Mouse (Mus musculus) megakaryocyte, adult 5-6 weeks (primary cell): ENCODE results near the gene Mlf1. TPM values are rescaled to one million over a fixed set of nuclear protein-coding genes. Genes with fewer than 3 reads are reported as not detected.
A peak's percentile ranks its signal among the peaks of the same experiment; 100 is the strongest.

Source experiments
- ATAC-seq: 2 replicates; pipeline ENCODE4 v1.8.0; 2016; ENCODE audit warnings: mild to moderate bottlenecking, inconsistent platforms; ENCODE audit not compliant: poor library complexity, severe bottlenecking
- total RNA-seq, 2 experiments: library from RNA; stranded (forward) in 1 of 2; stranded (reverse) in 1 of 2; fragments of 153-499, 151-499 nt in 1 of 2; fragments of 221-1000, 200-1000 nt in 1 of 2; gene quantifications; 2 replicates each; pipeline versions ENCODE4 v1.2.3 to v1.2.4; 2015 to 2017

Gene Mlf1
- total RNA-seq (2015) (0.91 and 1.2 TPM in 2 replicates), total RNA-seq (2017) (0.44 TPM in 1 of 2 replicates, not detected in the other)

- peak; percentile 91 for ATAC-seq
These were observed at the start of gene Mlf1 for GRCm38 (mm10) chr3:67373872-67374271. Gene Mlf1, plus strand, starts transcription at chr3:67374097.

GRCm38 (mm10) chr3:67339558-67339957 is 34.3 kb upstream of the Mlf1 start:
- no peak for ATAC-seq

DNA sequence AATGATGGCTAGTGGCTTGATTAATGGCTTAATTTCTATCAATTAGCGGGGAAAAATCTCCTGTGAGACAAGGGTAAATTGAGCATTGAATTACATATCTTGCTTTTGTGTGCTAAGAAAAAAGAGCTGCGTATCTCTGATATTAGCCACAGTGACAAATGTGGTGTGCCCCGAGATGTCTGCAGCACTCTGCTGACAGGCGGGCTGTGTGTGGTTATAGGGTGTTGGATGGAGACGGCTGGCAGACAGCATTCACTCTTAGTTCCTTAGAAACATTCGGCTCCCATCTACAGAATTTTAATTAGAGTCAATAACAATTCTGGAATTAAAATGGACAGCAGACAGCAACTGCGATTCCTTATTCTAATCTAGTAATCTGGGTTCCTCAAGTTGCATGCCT is 33.0 kb upstream of the Mlf1 start:
- ATAC-seq: no peak

DNA sequence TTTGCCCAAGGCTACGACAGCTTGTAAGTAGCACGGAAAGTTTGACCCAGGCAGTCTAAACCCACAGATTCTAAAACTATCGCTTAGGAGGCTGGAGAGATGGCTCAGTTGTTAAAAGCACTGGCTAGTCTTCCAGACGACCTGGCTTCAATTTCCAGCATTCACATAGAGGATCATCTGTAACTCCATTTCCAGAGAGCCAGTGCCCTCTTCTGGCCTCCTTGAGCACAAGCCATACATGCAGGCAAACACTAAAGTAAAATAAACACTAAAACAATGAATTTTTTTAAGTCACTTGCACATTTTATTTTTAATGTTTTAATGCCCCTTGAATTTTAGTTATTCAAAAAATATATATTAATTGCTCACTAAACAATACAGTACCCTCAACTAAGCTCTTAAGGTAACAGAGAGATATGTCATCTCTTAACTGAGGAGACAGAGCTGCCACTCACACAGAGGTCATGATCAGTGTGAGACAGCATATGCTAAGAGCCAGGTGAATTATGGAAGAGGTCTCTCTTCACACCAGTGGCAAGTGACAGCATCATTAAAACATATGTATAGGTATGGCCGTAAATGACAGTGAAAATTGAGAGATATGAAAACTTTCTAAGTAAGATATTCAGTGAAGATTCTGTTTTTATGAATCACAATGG is 30.8 kb upstream of the Mlf1 start:
- ATAC-seq: no peak

DNA sequence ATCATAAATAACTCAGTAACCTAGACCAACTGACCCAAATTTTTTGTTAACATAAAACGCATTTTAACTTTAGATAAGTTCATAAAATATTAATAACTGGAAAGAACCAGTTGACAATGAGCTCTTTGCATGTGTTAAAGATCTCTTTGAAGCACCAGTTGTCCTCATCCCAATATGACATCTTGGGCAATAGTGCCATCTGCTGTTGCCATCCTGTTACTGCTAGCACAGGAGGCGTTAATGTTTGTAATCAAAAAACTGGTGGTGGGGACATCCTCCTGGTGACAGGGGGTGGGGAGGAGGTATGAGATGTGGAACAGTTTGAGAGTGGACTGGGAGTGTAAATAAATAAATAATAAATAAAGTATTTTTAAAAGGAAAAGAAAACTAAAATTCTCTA is 29.3 kb upstream of the Mlf1 start:
- peak; percentile 66 for ATAC-seq

GRCm38 (mm10) chr3:67346674-67347073 is 27.2 kb upstream of the Mlf1 start:
- ATAC-seq: no peak

DNA sequence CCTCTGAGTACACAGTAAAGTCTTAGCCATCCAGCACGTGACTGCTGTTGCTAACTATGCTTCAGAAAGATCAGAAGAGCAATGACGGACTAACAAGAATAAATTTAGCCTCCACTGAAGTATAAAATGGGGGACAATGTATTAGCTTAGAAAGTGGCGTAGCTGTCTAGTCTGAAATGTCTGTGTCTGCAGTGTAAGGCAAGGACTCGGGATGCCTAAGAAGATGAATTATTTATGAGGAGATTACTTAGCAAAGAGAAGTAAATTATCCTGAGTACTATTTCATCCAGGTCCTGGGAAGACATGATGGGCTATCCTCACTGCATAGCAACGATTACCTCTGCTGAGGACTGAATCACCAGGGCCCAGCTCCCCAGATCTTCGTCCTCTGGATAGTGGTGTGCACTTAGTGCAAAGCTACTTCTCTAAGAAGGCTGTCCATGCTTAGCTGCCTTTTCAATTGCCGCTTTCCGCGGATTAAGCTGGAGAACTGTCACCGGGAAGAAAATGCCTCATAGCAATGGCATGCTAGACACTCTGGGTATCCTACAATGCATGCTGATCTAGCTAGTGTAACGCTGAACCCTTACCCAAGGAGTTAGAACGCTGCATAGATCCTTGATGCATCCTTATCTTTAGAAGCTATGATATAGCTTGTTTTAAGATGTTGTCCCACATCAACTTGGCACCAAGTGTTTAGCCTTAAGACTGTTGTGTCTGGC is 22.3 kb upstream of the Mlf1 start:
- ATAC-seq: no peak

GRCm38 (mm10) chr3:67352128-67352762 is 21.7 kb upstream of the Mlf1 start:
- ATAC-seq: peak; percentile 74

- ATAC-seq: no peak
These were observed 21.1 kb upstream of the Mlf1 start for GRCm38 (mm10) chr3:67352763-67353149.

DNA sequence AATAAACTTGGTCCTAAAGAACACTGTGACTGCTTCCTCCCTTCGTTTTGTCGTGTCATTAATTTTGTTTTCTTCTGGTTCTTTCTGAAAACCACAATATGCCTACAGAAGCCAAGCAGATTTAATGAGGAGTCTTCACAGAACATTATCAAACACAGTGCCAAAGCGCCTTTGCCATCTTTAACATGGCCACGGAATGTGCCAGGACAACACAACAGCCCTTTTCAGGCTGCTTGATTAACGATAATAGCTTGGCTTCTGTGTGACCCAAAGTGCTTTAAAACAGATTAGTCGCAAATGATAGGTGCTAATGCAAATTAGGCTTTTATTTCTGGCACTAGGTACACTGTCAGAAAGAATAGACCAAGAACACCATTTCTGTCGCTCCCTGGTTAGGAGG is 15.5 kb upstream of the Mlf1 start:
- ATAC-seq: no peak

DNA sequence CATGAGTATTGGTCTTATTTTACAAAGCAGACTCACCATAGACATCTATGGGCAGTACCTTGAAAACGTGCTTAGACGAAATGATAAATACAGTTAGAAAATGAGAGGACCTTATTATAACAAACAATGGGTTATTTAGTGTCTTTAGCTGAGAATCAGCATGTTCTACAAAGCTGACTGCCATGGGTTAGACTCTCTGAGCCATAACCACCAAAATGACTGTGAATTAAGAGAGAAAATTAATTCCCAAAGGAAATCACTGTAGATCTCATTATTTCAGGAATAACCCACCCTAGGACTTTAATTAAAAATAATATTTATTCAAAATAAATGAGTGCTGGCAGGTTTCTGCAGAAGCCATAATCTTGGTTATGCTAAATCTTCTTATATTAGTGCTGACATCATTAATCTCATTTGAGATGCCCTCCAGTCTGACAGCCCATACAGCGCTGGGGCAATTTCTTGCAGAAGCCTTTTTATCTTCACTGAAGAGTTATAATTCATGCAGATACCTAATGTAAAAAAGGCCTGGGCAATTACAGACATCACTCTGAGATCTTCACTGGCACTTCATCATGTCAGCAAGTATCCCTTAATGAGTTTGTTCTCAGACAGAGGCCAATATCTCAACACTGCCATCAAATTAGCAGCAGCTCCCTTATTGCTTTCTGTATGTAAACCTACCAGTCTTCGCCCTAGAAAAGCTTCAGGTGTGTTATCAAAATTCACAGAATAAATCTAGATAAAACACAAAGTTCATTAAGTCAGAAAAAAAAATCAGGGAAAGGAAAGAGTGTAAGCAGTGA is 7.6 kb upstream of the Mlf1 start:
- ATAC-seq: no peak

GRCm38 (mm10) chr3:67367481-67367880 is 6.4 kb upstream of the Mlf1 start:
- ATAC-seq: no peak

DNA sequence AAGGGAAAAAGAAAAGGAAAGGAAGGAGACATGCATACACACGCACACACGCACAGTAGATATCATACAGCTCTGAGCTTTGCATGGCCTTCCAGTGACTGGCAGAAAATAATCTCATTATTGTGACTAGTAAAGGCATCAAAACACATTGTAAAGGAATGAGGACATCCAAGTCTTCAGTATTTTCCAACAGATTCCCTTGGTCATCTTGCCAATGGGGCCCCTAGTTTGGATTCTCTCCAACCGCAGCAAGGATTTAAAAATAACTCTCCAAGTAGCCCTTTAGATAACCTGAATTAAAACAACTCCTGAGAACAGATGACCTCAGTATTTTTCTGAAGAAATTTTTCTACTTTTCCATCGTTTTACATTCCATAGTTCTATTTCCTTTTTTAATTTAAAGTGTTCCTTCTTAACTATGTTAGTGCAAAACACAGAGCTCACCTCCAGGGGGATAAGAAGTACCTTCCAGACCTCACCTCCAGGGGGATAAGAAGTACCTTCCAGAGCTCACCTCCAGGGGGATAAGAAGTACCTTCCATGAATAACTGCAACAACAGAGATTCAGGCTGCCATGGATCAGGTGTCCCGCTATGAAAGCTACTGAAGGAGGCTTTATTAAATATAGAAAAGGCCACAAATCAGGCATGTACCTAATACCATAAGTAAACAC is 4.4 kb upstream of the Mlf1 start:
- no peak for ATAC-seq

GRCm38 (mm10) chr3:67372194-67372593 is 1.7 kb upstream of the Mlf1 start:
- ATAC-seq: no peak

DNA sequence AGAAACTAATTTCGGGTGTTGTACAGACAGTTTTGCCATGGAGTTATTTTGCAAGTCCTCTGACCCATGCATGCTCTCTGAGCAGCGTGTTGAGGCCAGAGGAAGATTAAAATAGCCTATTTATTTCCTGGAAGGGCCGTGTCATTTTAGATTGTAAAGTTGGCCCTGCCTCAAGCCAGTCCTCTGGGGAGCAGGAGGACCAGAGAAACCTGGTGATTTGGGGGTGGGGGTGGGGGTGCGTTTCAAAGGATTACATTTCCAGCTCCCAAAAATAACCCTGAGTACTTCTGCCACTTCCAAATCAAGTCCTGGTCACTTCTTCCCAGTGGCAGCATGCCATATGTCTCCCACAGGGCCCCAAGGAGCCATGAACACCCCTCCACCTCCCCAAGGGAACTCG is 1.1 kb upstream of the Mlf1 start:
- ATAC-seq: no peak

DNA sequence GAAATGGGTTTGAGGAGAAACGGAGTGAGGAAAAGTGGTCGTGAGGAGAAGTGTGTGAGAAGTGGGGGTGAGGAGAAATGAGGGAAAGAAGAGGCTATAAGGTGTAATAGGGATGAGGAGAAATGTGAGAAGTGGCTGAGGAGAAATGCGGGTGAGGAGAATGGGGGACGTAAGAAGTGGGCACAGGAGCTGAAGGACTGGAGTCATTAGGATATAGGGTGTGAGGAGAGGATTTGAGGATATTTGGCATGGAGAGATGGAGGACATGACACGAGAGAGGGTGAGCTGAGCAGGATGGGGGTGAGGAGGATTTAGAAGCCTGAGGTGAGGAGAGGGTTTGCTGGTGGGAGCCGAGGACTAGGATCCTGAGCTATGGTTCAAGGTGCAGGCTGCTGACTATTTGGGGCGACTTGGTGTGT is 472 bp downstream of the Mlf1 start:
- no peak for ATAC-seq

- ATAC-seq: no peak
These were observed 1.2 kb downstream of the Mlf1 start, which contains the start of gene Gm17402 for GRCm38 (mm10) chr3:67375063-67375462. Gene Gm17402, minus strand, starts transcription at chr3:67375163.

- ATAC-seq: no peak
These were observed 4.3 kb downstream of the Mlf1 start for GRCm38 (mm10) chr3:67378215-67378614.

DNA sequence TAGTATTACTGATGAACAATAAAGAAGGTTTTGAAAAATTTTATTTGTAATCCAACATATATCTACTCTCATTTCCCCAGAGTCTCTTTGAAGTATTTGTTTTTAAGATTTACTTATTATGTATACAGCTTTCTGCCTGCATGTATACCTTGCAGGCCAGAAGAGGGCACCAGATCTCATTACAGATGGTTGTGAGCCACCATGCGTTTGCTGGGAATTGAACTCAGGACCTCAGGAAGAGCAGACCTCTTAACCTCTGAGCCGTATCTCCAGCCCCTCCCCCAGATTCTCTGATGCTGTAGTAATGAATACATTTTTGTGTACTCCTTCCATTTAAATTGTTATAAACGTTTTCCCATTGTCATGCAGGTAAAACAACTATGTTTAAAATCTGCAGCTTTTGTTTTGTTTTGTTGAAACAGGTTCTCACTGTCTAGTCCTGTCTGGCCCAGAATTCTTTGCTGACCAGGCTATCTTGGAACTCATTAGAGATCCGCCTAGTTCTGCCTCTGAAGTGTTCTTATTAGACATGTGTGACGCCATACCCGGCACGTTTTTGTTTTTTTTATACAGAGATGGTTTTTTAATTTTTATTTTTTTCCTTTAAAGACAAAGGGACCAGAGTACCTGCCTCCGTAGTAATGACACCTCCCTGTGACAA is 55.6 kb downstream of the Mlf1 start:
- ATAC-seq: peak; percentile 6; the same call in 1 of the 2 replicates

- ATAC-seq: peak; percentile 97
These were observed 56.1 kb downstream of the Mlf1 start, which contains the start of gene Gfm1 for GRCm38 (mm10) chr3:67429999-67430380. Gene Gfm1, plus strand, starts transcription at chr3:67430096.
